Mouse (Mus musculus) olfactory bulb, adult 2 months (tissue): ENCODE measurements around the gene Brk1.

Experiments
- CTCF ChIP-seq: fragments of 200-500 bp; IDR thresholded peaks from 2 replicates; pipeline ENCODE4 v1.5.1; 2012; ENCODE audit warnings: low read depth, mild to moderate bottlenecking, low read length, moderate library complexity; ENCODE audit not compliant: insufficient read depth
- POLR2A ChIP-seq: fragments of 200-500 bp; IDR thresholded peaks from 2 replicates; pipeline ENCODE4 v1.6.1; 2012; ENCODE audit warnings: mild to moderate bottlenecking, low read depth, low read length, moderate library complexity; ENCODE audit not compliant: insufficient read depth

DNA sequence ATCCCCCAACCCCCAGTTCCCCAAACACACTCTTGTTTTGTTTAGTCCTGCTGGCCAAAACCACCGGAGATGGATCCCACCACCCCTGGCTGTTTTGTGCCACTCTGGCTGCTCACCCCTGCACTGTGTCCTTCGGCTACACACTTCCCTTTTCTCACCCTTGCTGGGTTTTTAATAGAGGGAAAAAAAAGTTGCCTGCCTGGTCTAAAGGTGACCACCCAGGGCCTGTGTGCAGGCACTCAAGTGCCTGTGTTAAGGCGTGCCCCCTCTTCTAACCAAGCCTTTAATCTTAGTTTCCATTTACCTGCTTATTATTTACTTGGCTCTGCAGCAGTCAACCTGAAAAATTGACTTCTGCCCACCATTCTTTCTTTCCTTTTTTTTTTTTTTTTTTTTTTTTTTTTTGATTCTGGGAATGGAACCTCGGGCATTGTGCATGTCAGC lies 45.6 kb downstream of the Brk1 start:
- TF ChIP-seq CTCF (no peak), POLR2A (no peak)
